Mouse (Mus musculus) right cerebral cortex, postnatal 4 days (tissue): Measurements from ENCODE around the gene Slc26a10.
"Not testable (repeated sequence)": the region's sequence is repeated elsewhere in the genome, so short reads cannot be mapped to it uniquely, and the experiment has no call there.

Experiments
- DNase-seq: peaks from one replicate; pipeline ENCODE4 v3.0.0-alpha.2; 2022

Slc26a10 gene

GRCm38 (mm10) chr10:127181566-127181965 is 1.1 kb upstream of the Slc26a10 start:
- DNase-seq = no peak

DNA sequence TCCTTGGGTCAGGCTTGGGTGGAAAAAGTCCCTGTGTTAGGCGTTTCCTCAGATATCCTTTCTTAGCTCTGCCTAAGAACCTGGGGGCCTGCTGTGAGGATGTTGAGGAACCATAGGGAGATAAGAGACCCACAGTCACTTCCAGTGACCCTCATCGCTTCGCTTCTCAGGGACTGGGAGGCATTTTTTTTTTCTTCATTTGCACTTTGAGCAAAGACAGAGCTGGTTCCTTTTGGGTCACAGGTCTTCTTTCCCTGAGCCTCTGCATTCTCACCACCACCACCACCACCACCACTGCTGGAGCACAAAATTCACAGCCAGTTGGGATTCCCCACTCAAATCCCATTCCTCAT is 226 bp upstream of the Slc26a10 start:
- no peak for DNase-seq

- no peak for DNase-seq
Measured at GRCm38 (mm10) chr10:127178286-127179027, 2.0 kb downstream of the Slc26a10 start.

GRCm38 (mm10) chr10:127177719-127178118 is 2.7 kb downstream of the Slc26a10 start:
- DNase-seq = peak; percentile 78

DNA sequence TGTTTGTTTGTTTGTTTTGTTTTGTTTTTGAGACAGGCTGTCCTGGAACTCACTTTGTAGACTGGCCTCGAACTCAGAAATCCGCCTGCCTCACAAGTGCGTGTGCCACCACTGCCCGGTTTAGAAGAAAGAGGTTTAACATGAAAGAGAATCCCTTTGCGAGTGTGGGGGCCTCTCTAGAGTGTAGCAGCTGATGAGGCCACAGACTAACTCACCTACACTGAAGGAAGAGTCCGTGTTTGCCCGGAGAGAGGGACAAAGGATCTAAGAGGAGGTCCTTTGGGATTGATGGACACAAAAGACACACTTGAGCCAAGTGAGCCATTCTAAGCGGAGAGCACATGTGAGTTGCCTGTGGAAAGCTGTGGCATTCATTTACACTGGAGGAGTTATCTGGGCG is 3.2 kb downstream of the Slc26a10 start:
- no peak for DNase-seq

GRCm38 (mm10) chr10:127176756-127177155 is 3.7 kb downstream of the Slc26a10 start:
- no peak for DNase-seq

DNA sequence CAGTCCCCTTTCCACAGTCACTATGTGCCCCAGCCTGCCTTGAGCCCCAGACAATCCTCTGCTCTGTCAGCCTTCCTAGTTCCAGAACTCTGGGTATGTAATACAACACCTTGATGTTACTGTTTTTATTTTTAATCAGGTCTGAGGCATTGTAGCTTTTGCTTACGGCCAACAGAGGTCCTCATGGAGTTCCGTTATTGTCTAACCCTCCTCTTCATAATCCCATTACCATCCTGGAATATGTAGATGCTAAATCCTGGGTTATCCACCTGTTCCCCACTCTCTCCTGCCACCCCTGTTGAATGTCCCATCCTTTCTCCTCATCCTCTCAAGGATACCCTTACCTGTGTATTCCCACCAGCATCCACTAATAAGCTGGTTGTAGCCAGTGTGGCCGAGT is 4.2 kb downstream of the Slc26a10 start:
- DNase-seq = no peak

DNA sequence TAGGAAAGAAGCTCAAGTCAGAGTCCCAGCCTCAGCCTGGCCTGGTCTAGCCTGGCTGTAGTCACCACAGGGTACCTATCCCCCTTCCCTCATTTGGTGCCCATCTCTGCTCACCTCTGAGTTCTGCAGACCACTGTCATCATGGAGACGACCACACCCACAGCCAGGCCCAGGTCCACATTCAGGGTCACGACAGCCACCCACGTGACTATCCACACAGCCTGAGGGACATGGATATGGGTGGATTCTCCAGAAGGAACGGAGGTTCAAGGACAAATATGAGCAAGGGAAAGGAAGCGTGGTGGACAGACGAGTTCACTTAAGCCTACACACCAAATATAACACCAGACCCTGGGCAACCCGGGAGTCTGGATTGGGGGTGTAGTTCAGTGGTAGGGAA is 6.3 kb downstream of the Slc26a10 start:
- DNase-seq = no peak

- DNase-seq = peak; percentile 5
Measured at GRCm38 (mm10) chr10:127173148-127174065, 7.0 kb downstream of the Slc26a10 start.

- DNase-seq = no peak
Measured at GRCm38 (mm10) chr10:127171631-127172200, 8.7 kb downstream of the Slc26a10 start.

- DNase-seq = peak; percentile 72
Measured at GRCm38 (mm10) chr10:127170837-127171272, 9.6 kb downstream of the Slc26a10 start.

GRCm38 (mm10) chr10:127170002-127170401 is 10.4 kb downstream of the Slc26a10 start:
- DNase-seq = peak; percentile 53

DNA sequence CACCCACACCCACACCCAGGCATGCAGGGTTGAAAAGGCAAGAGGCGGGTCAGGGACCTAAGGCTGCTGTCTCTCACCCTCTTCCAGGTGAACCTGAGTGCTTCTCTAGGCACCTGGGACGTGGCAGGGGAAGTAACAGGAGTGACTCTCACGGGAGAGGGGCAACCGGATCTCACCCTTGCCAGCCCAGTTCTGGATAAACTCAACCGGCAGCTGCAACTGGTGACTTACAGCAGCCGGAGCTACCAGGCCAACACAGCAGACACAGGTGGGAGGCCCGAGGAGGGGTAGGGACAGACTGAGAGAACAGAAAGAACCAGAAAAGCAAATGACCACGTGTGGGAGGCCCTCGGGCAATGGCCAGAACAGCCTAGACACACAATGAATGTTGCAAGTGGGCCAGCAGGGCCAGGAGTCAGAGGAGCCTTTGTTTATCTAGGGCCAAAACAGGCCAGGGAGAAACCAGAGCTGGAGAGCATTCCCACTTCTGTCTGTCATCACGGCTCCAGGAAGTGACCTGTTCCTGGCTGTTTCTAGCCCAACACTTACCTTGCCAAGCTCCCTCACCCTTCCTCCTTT is 12.7 kb downstream of the Slc26a10 start:
- no peak for DNase-seq

DNA sequence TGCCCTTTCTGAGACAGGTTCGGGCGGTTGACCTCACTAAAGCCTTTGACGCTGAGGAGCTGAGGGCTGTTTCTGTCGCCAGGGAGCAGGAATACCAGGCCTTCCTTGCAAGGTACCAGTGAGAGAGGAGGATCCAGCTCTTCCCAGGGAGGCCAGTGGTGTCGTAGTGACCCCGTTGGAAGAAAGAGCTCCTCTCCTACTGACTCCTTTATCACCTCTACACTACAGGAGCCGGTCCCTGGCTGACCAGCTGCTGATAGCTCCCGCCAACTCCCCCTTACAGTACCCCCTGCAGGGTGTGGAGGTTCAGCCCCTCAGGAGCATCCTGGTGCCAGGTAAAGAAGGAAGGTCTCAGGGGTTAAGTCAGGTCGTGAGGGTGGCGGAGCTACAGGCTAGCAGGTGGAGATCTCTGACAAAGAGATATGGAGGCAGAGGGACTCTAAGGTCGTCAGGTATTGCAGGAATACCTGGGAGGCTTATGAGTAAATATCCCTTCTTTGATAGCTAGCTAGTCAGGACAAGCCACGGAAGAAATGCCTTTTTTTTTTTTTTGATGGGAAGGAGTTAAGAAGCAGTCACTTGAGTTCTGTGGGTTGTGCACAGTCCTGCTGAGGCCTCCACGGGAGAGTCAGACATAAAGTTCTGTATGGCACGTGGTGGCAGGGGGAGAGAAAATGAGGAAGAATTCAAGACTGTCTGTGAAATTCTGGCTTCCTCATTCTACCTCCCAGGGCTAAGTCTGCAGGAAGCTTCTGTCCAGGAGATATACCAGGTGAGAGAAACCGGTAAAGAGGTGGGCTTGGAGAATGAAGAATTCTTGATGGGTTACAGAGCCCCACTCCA is 13.5 kb downstream of the Slc26a10 start:
- DNase-seq = peak; percentile 3

DNA sequence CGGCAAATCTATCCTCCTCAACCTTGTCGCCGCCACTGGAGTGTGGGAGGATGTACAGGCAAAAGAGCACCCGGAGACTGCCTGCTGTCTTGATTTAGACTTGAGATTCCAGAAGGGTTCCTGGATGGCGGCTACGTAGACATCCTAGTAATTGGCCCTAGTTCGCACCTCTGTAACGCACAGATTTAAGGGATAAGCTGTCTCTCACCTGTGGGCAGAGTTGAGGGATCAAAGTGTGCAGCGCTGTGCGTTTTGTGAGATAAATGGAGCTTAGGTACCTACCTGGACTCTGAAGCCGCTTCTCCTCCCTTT is 14.1 kb downstream of the Slc26a10 start:
- no peak for DNase-seq

DNA sequence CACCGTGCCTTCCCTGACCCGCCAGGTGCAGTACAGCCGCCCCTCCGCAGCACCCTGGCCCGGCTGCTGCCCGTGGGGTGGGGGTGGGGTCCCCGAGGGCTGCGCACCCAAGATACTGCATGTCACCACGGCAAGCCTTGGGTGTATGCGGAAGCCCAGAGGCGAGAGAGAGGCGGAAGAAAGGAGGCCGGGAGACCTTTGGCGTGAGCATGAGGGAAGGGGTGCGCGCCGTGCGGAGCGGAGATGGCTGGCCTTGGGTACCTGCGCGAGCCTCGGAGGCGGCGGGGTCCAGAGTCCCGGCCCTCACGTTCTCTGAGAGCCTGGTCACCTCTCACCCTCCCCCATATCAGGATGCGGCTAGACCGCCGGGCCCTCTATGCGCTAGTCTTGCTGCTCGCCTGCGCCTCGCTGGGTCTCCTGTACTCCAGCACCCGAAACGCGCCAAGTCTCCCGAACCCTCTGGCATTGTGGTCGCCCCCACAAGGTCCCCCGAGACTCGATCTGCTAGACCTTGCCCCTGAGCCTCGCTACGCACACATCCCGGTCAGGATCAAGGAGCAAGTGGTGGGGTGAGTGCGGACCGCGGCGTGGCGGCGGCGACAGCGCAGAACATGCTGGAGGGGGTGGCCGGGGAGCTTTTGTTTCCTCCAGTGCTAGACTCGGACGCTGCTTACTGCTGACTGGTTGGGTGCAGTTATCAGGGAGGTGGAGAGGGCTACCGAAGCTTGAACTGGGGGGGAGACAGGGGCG is 14.6 kb downstream of the Slc26a10 start:
- DNase-seq = peak; percentile 57

GRCm38 (mm10) chr10:127165354-127165653 is 15.1 kb downstream of the Slc26a10 start:
- DNase-seq = no peak

GRCm38 (mm10) chr10:127164631-127165353 is 15.7 kb downstream of the Slc26a10 start, which contains the start of gene B4galnt1:
B4galnt1 (plus strand) TSS chr10:127165225.
- DNase-seq = peak; percentile 77

GRCm38 (mm10) chr10:127164190-127164589 is 16.3 kb downstream of the Slc26a10 start:
- DNase-seq = no peak

- not testable (repeated sequence) for DNase-seq
Measured at GRCm38 (mm10) chr10:127162771-127163261, 17.6 kb downstream of the Slc26a10 start.

DNA sequence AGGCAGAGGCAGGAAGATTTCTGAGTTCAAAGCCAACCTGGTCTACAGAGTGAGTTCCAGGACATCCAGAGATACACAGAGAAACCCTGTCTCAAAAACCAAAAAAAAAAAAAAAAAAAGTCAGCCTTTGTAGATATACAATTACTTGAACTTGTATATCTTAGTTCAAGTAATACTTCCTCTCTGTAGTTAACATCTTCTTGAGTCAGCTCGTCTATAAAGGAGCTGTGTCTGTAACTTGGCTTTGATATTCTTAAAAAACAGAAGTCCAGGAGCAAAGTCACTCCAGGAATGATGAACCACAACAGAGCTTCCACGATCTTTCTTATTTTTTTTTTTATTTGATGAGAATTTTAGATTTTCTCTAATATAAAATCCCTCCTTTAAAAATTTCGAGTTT is 19.7 kb downstream of the Slc26a10 start:
- no peak for DNase-seq
